Mouse (Mus musculus) forebrain, embryonic 16.5 days (tissue): Measurements from ENCODE around the gene Rpp40. TPM values are rescaled to one million over a fixed set of nuclear protein-coding genes. Genes with fewer than 3 reads are reported as not detected.
A peak's percentile ranks its signal among the peaks of the same experiment; 100 is the strongest.

ENCODE experiments used
- ATAC-seq: fragments of 200-750 bp; cut with Nextera tagmentation; 2 replicates; pipeline ENCODE4 v1.8.0; 2017; ENCODE audit warnings: mild to moderate bottlenecking, moderate library complexity
- H3K27ac ChIP-seq: fragments of 300-500 bp; sonication (generic); 2 replicates; pipeline ENCODE4 v1.5.1; 2014; ENCODE audit warnings: low read length, control low read depth
- H3K27me3 ChIP-seq: fragments of 300-500 bp; sonication (generic); replicated peaks from 2 replicates; pipeline ENCODE4 v1.6.1; 2014; ENCODE audit warnings: low read length; ENCODE audit not compliant: control insufficient read depth, insufficient read depth
- H3K36me3 ChIP-seq: fragments of 300-500 bp; sonication (generic); 2 replicates; pipeline ENCODE4 v1.6.1; 2014; ENCODE audit not compliant: control insufficient read depth, insufficient read depth
- H3K4me1 ChIP-seq: fragments of 300-500 bp; sonication (generic); replicated peaks from 2 replicates; pipeline ENCODE4 v1.6.1; 2014; ENCODE audit warnings: low read length; ENCODE audit not compliant: control insufficient read depth, insufficient read depth
- H3K4me2 ChIP-seq: fragments of 300-500 bp; sonication (generic); 2 replicates; pipeline ENCODE4 v1.6.1; 2014; ENCODE audit warnings: mild to moderate bottlenecking, low read length, control low read depth
- H3K4me3 ChIP-seq: fragments of 300-500 bp; sonication (generic); replicated peaks from 2 replicates; pipeline ENCODE4 v1.5.1; 2014; ENCODE audit warnings: mild to moderate bottlenecking, low read length, control low read depth
- H3K9ac ChIP-seq: fragments of 300-500 bp; sonication (generic); replicated peaks from 2 replicates; pipeline ENCODE4 v1.6.1; 2014; ENCODE audit warnings: low read depth, low read length, control low read depth
- H3K9me3 ChIP-seq: fragments of 300-500 bp; sonication (generic); 2 replicates; pipeline ENCODE4 v1.6.1; 2016; ENCODE audit warnings: low read length; ENCODE audit not compliant: control insufficient read depth
- WGBS: fragments of 180-500 bp; shearing (Covaris S2); extraction: QIAGEN DNeasy Blood & Tissue Kit; methylation state at CpG from one replicate; pipeline ENCODE4 v1.1.7; 2014; 5-methylcytosine and 5-hydroxymethylcytosine counted together
- polyA plus RNA-seq: library from polyadenylated mRNA; unstranded; fragments of >200 nt; fragmentation: Nextera tagmentation; extraction: Ambion mirVana; gene quantifications from 2 replicates; pipeline ENCODE4 v1.2.1, GENCODE M21; 2015

Gene Rpp40
- polyA plus RNA-seq, result 7.4 and 8.2 TPM in 2 replicates

DNA sequence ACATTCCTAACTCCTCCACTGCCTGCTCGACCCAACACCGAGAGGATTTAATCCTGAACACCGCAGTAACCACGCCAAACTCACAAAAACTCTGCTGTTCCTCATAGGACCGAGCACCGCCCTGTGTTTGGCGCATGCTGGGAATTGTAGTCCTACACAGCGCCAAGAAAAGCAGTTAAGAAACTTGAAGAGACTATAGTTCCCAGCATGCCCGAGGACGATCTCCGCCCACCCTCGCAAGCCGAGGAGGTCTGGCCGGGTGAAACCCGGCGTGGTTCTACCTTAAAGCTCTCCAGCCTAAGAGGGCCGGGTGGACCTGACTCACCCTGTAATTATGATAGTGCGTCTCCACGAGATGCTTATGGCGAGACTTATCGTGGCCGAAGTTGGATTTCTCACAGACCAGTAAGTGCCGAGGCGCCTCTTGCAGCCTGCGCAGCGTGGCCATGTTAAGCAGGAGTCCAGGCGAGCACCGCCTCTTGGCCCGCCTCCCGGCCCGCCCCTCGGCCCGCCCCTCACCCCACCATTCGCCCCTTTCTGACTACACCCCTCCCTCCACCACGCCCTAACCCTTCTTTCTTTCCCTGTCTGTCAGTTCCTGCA is at the start of gene Rpp40:
Gene Rpp40, minus strand, starts transcription at position 481 of the 603 bp plus-strand sequence.
- Histone ChIP-seq H3K27ac (no peak within 1 kb of the TSS), H3K9ac (peak within 1 kb of the TSS; percentile 64), H3K9me3 (no peaks in the 10 kb centered on the region), H3K4me1 (peaks cover 2% of the 10 kb centered on the region; the same call in 1 of the 2 replicates), H3K36me3 (no peaks in the 10 kb centered on the region), H3K4me2 (peak within 1 kb of the TSS; percentile 87), H3K4me3 (peak within 1 kb of the TSS; percentile 89), H3K27me3 (no peaks in the 10 kb centered on the region)
- under 1% methylated on average over 35 of the region's 35 CpGs for WGBS
- ATAC-seq, result peak; percentile 100

DNA sequence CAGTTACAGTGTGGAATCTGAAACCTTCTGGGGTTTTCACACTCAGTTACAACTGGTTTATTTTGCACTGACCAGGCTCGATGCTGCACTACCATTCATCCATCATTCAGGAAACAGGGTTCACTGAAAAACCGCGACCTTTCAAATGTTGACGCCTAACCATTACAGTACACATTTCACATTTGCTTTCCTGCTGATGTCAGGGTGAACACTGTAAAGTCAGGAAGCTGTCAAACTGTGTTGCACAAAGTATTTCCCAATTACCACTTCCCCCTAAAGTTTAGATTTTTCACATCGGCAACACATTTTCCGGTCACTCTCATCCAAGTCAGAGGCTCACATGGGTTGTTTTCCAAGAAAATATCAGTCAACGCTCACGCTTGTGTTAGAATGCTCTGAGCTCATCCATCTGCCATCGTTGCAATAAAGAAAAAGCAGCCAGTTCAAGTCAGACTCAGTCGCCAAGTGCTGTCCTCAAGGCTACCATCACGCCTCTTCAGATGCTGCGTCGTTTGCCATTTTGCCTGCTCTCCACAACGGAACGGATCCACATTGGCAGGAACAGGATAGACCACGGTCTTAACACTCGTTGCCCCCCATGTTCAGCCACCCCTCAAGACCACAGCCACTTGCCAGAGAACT is 43.8 kb upstream of the Rpp40 start:
- Histone ChIP-seq H3K4me3 (no peak overlapping the region), H3K4me1 (no peaks in the 10 kb centered on the region), H3K27ac (no peak overlapping the region), H3K27me3 (no peaks in the 10 kb centered on the region), H3K4me2 (no peak overlapping the region), H3K9me3 (no peaks in the 10 kb centered on the region), H3K36me3 (no peaks in the 10 kb centered on the region), H3K9ac (no peak overlapping the region)
- 80% methylated on average over 17 of the region's 17 CpGs for WGBS
- no peak for ATAC-seq

DNA sequence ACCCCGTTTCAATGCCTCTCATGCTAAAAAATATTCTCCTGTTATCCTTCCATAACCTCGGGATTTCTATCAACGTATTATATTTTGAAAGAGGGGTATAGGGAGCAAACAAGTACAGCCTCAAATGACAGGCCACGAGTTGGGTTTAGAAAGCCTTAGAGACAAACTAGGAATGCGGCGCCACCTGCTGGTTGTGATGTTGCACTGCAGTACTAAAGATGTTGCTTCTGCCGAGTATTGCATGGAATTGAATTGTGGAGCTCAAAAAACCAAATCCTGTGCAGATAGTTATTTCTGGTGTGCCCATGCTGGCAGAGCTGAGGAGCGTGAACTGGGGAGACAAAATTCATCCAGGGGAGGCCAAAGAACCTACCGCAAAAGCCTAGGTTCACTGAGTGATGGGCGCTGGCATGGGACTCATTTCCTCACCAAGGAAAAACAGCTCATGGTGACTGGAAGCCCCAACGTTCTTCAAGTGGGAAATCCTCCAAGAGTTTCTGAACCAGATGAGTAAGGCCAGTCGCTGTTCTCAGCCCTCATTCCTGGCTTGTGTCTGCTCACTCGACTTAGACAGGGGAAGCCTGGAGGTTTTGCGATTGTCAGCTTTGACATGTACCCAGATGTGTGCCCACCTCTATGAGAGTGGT is 41.3 kb upstream of the Rpp40 start:
- no peaks in the 10 kb centered on the region for H3K36me3 ChIP-seq
- 0 out of 2 replicates have a peak, but pooled peaks cover 2% of the 10 kb centered on the region for H3K27me3 ChIP-seq
- no peaks in the 10 kb centered on the region for H3K4me1 ChIP-seq
- H3K27ac ChIP-seq, result no peak overlapping the region
- peak; percentile 83 for ATAC-seq
- H3K4me2 ChIP-seq, result no peak overlapping the region
- H3K9ac ChIP-seq, result no peak overlapping the region
- no peaks in the 10 kb centered on the region for H3K9me3 ChIP-seq
- 26% methylated on average over 14 of the region's 14 CpGs for WGBS
- no peak overlapping the region for H3K4me3 ChIP-seq

DNA sequence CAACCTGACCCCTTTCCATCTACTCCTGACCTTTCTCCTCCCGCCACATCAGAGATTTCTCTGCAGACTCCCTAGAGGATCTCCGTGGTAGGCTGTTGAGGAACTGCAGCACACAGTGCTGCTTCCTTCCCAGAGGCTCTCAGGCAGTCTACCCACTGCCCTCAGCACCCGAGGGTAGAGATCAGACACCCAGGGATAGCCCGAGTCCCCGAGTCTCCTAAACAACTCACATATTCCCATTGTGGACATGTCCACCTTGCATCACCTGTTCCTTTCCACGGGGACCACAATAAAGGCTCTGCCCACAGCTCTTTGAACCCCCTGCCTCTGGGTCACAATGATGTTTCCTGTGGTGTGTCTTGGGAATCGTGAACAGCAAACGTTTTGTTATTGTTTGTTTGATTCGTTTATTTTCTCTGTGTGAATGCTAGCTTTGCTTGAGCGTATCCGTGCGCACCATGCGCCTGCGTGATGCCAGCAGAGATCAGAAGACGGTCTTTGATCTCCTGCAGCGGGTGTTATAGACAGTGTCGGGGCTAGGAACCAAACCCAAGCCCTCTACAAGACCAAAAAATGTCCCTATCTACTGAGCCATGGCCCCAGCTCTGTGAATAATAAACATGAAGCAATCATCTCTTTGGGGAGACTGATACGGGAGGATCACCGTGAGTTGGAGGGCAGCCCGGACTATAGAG is 40.6 kb upstream of the Rpp40 start:
- ATAC-seq, result peak; percentile 39; the same call in 1 of the 2 replicates
- no peak overlapping the region for H3K4me3 ChIP-seq
- 77% methylated on average over 20 of the region's 20 CpGs for WGBS

DNA sequence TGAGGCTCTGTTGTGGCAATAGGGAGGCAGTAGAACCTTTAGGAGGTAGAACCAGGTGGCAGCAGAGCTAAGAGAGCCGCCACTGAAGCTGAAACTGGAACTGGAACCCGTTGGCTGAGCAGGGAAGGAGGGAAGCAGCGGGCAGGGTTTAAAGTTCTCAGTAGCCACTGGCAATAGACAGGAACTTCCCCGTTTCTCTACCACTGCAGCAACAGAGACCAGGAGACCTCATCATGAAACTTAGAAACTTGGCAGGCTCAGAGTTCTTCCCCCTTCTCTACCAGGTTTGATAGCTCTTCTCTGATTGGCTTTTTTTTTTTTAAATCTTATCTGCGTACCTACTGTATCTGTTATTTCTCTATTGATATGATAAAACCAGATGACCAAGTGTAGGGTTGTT is 34.8 kb upstream of the Rpp40 start:
- no peaks in the 10 kb centered on the region for H3K4me1 ChIP-seq
- WGBS, result 89% methylated on average over 5 of the region's 5 CpGs
- ATAC-seq, result no peak
- H3K27ac ChIP-seq, result no peak overlapping the region
- H3K9ac ChIP-seq, result no peak overlapping the region
- 0 out of 2 replicates have a peak, but pooled peaks cover 2% of the 10 kb centered on the region for H3K27me3 ChIP-seq
- H3K4me2 ChIP-seq, result no peak overlapping the region
- H3K9me3 ChIP-seq, result no peaks in the 10 kb centered on the region
- H3K36me3 ChIP-seq, result no peaks in the 10 kb centered on the region
- H3K4me3 ChIP-seq, result no peak overlapping the region

More for the DNA sequence above, 40.6 kb upstream of the Rpp40 start:
- no peak overlapping the region for H3K27ac ChIP-seq
- H3K4me1 ChIP-seq, result no peaks in the 10 kb centered on the region
- H3K36me3 ChIP-seq, result no peaks in the 10 kb centered on the region
- no peak overlapping the region for H3K9ac ChIP-seq
- no peak overlapping the region for H3K4me2 ChIP-seq
- H3K27me3 ChIP-seq, result 0 out of 2 replicates have a peak, but pooled peaks cover 2% of the 10 kb centered on the region
- no peaks in the 10 kb centered on the region for H3K9me3 ChIP-seq

DNA sequence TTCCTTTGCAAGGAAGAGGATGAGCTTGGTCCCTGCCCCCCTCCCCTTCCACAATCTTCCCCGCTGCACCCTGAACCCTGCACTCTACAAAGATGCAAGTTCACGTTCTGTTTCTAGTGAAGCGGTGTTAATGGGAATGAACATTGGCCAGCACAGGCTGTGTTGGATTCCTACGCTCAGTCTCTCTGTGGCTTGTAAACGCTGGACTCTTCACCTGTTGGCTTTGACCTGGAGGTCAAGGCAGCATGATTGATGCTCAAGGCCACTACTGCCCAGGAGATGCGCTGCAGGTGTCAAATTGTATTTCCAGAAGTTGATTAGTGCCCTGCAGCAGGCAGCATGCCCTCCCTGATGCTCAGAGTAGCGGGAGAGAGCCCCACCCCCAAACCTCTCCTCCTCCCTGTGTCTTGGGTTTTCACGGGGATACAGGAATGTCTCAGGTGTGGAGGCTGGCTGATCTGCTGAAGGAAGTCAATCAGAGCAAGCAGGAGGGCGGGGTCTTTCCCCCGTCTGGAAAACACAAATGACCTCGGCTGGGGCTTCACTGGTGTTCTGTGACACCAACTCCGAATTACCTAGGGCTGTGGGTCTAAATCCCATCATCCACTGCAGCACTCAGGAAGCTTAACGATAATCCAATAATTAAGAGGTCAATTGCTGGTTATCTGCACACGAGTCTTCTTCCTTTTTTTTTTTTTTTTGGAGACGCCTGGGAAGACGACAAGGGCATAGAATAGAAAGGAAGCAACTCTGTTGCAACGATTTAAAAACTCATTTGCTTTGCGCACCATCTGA is 33.9 kb upstream of the Rpp40 start:
- 74% methylated on average over 18 of the region's 18 CpGs for WGBS
- no peak overlapping the region for H3K9ac ChIP-seq
- ATAC-seq, result no peak
- H3K4me3 ChIP-seq, result no peak overlapping the region
- H3K4me1 ChIP-seq, result no peaks in the 10 kb centered on the region
- H3K9me3 ChIP-seq, result no peaks in the 10 kb centered on the region
- H3K27me3 ChIP-seq, result 0 out of 2 replicates have a peak, but pooled peaks cover 2% of the 10 kb centered on the region
- H3K27ac ChIP-seq, result no peak overlapping the region
- H3K4me2 ChIP-seq, result no peak overlapping the region
- no peaks in the 10 kb centered on the region for H3K36me3 ChIP-seq

DNA sequence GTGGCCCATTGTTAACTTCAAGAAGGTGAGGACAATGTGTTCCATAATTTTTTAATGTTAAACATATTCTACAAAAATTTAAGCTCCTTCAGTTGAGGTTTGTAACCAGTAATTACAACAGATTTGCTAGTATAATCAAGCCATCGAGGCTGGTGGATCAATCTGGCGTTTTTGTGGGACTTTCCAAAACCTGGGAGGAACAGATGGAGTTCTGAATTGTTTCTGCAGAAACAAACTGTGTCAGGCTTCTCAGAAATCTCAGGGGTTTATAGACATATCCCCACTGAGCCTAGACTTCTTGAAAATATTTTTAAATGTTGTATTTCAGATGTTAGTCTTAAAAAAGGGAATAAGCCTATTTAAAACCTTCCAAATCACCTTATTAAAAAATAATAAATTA is 31.8 kb upstream of the Rpp40 start:
- peak; percentile 68 for ATAC-seq
- H3K4me3 ChIP-seq, result no peak overlapping the region
- H3K4me2 ChIP-seq, result no peak overlapping the region
- H3K9ac ChIP-seq, result no peak overlapping the region
- 0 out of 2 replicates have a peak, but pooled peaks cover 2% of the 10 kb centered on the region for H3K27me3 ChIP-seq
- H3K36me3 ChIP-seq, result no peaks in the 10 kb centered on the region
- H3K4me1 ChIP-seq, result no peaks in the 10 kb centered on the region
- H3K9me3 ChIP-seq, result 0 out of 2 replicates have a peak, but pooled peaks cover 3% of the 10 kb centered on the region
- 66% methylated on average over 2 of the region's 2 CpGs for WGBS
- no peak overlapping the region for H3K27ac ChIP-seq

DNA sequence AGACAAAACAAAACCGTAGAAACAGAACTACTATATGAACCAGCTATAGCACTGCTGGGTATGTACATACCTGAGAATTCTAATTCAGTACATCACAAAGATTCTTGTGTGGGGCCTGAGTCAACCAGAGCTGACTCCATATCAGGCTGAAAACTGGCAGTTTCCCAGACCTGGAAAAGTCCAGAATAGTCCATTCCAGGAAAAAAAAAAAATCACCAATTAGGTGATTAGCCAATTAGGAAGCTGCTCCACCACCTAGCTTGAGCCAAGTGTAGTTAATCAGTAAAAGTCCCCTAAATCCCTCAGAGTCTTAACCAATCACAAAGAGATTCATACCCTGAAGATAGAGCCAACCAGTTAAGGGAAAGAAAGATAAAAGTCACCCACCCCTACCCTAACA is 5.3 kb upstream of the Rpp40 start:
- no peak for ATAC-seq
- Histone ChIP-seq H3K9ac (no peak overlapping the region), H3K4me2 (no peak overlapping the region), H3K27ac (no peak overlapping the region), H3K4me1 (no peaks in the 10 kb centered on the region), H3K9me3 (no peaks in the 10 kb centered on the region), H3K36me3 (no peaks in the 10 kb centered on the region), H3K4me3 (no peak overlapping the region), H3K27me3 (no peaks in the 10 kb centered on the region)
- WGBS, result 85% methylated on average over 1 of the region's 1 CpGs
